Mouse (Mus musculus): ENCODE measurements around the gene Prkcz. TPM values are rescaled to one million over a fixed set of nuclear protein-coding genes. Genes with fewer than 3 reads are reported as not detected.

Gene Prkcz
- total RNA-seq, 2 experiments from 2014 or later, result 123 to 138 TPM

- peak; percentile 100 for DNase-seq (ENCODE audit: low spot score in 2 of 2)
Observed at GRCm38 (mm10) chr4:155222841-155223593, 138.1 kb downstream of the Prkcz start.

- no peak for DNase-seq (ENCODE audit: low spot score in 2 of 2)
Observed at GRCm38 (mm10) chr4:155222552-155222840, 138.7 kb downstream of the Prkcz start, which contains the start of gene Ski. Ski (minus strand) TSS chr4:155222592.

- peak; percentile 73 to 76 for DNase-seq (ENCODE audit: low spot score in 2 of 2)
Observed at GRCm38 (mm10) chr4:155221599-155222551, 139.3 kb downstream of the Prkcz start.

- DNase-seq (ENCODE audit: low spot score in 2 of 2), result no peak
Observed at GRCm38 (mm10) chr4:155221106-155221505, 140.1 kb downstream of the Prkcz start.

GRCm38 (mm10) chr4:155220213-155221100 is 140.7 kb downstream of the Prkcz start:
- peak; percentile 61 to 67 for DNase-seq (ENCODE audit: low spot score in 2 of 2)

GRCm38 (mm10) chr4:155219271-155220212 is 141.6 kb downstream of the Prkcz start:
- no peak for DNase-seq (ENCODE audit: low spot score in 2 of 2)

- no peak for DNase-seq (ENCODE audit: low spot score in 2 of 2)
Observed at GRCm38 (mm10) chr4:155218104-155218732, 142.9 kb downstream of the Prkcz start.

GRCm38 (mm10) chr4:155217241-155218103 is 143.7 kb downstream of the Prkcz start:
- no peak for DNase-seq (ENCODE audit: low spot score in 2 of 2)

GRCm38 (mm10) chr4:155215773-155216630 is 145.2 kb downstream of the Prkcz start:
- DNase-seq (ENCODE audit: low spot score in 2 of 2), result no peak

GRCm38 (mm10) chr4:155215203-155215602 is 146.0 kb downstream of the Prkcz start:
- no peak for DNase-seq (ENCODE audit: low spot score in 2 of 2)

GRCm38 (mm10) chr4:155214793-155215192 is 146.4 kb downstream of the Prkcz start:
- no peak for DNase-seq (ENCODE audit: low spot score in 2 of 2)

- no peak for DNase-seq (ENCODE audit: low spot score in 2 of 2)
Observed at GRCm38 (mm10) chr4:155214188-155214587, 147.0 kb downstream of the Prkcz start.

GRCm38 (mm10) chr4:155213752-155214054 is 147.5 kb downstream of the Prkcz start:
- no peak for DNase-seq (ENCODE audit: low spot score in 2 of 2)

- peak; percentile 57 for DNase-seq (ENCODE audit: low spot score in 2 of 2)
Observed at GRCm38 (mm10) chr4:155213052-155213751, 148.0 kb downstream of the Prkcz start.

Data from layer of hippocampus, postnatal 10 days (tissue).